Mouse (Mus musculus) lung, postnatal 0 days (tissue): ENCODE results near the gene Rgs3.

ENCODE experiments used
- CTCF ChIP-seq: IDR thresholded peaks from 2 replicates; pipeline ENCODE4 v1.5.1; 2016; ENCODE audit warnings: antibody characterized with exemption, mild to moderate bottlenecking
- EP300 ChIP-seq: IDR thresholded peaks from 2 replicates; pipeline ENCODE4 v1.6.1; 2016; ENCODE audit warnings: antibody characterized with exemption, mild to moderate bottlenecking, control low read depth

- no peak for TF ChIP-seq CTCF
- TF ChIP-seq EP300, result no peak
Measured at GRCm38 (mm10) chr4:62617856-62618440, 58.3 kb downstream of the Rgs3 start.
